Mouse (Mus musculus): Measurements from ENCODE around the gene Slc35f3. TPM values are rescaled to one million over a fixed set of nuclear protein-coding genes. Genes with fewer than 3 reads are reported as not detected.

The Slc35f3 gene
- polyA plus RNA-seq (2021; fragmentation: Nextera tagmentation): 7.5 and 7.7 TPM in 2 replicates
- long read RNA-seq, experiment 1, partial matches to known transcripts: 6 of 22 reads
- long read RNA-seq, experiment 1, other reads (novel, unspliced or antisense): 14 of 22 reads
- long read RNA-seq, experiment 2, transcript Slc35f3-201 (7 exons, 2,309 nt): major isoform, 18 of 104 reads
- long read RNA-seq, experiment 2, partial matches to known transcripts: 20 of 104 reads
- long read RNA-seq, experiment 2, other reads (novel, unspliced or antisense): 66 of 104 reads

DNA sequence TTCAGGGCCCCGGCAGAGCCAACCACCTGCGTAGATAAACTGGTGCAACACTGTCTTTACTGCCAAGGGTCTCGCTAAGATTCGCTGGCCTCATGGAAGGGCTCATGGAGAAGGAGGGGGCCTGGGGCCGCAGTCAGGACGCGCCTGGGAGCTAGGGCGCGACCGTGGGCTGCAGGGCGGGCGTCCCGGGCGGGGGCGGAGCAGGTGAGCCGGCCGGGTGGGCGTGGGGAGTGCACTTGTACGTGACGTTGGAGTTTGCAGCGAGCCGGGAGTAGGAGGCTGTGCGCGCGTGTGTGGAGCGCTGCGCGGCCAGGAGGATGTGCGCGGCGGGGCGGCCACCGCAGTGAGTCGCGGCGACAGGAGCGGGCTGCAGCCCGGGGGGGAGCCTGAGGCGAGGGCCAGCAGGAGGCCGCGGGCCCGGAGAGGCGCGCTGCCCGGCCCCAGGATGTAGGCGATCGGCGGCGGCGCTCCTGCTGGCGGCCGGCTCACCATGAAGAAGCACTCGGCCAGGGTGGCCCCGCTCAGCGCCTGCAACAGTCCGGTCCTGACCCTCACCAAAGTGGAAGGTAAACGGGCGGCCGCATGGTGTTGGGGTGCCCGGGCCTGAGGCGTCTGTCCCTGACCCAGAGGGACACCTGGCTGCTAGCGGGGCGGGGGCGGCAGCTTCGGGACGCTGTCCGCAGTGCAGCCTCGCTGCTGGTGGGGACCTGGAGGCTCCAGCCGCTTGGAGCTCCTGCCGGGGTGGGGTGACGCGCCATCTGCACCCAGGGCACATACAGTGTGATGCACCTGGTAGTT is at the start of gene Slc35f3:
Gene Slc35f3, plus strand, starts transcription at position 263 of the 798 bp plus-strand sequence.

DNA sequence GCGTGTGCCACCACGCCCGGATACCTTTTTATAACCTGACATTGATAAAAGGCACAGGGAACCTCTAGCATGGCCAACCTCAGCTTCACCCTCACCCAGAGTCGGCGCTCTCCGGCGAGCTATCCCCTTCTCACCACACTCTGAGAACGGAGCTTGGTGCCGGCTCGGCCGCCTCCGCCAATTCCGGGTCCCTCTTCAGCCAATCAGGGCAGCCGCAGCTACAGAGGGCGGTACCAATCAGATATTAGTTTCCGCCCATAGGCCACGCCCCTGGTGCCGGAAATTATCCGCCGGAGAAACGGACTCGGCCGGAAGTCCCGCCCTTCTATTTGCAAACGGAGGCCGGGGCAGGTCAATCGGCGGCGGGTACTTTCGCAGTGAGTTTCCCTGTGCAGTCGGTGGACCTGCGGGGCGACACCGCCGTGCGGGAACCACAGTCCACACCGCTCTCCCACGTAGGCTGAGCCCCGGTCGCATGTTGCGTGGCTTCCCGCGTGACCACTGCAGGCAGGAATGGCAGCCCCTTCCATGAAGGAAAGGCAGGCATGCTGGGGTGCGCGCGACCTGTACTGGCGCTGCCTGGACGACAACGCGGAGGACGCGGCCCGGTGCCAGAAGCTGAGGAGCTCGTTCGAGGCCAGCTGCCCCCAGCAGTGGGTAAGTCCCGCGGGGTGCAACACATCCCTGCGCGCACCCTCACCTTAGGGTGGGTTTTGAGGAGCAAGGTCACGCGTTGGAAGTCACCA is 124.0 kb downstream of the Slc35f3 start, which contains the start of gene Coa6:
Gene Coa6, plus strand, starts transcription at position 342 of the 746 bp plus-strand sequence.

Other genes starting within 250 kb of the Slc35f3 start
- gene Coa6, start 124.0 kb downstream of the Slc35f3 start, polyA plus RNA-seq (2021; fragmentation: Nextera tagmentation): 83.7 and 86.5 TPM in 2 replicates
- 0.44 and 0.55 TPM in 2 replicates for gene Tarbp1, start 176.5 kb downstream of the Slc35f3 start, polyA plus RNA-seq (2021; fragmentation: Nextera tagmentation)